Mouse (Mus musculus) ovary, postnatal 14 days (tissue): ENCODE measurements around the gene Adgrv1.

Source experiments
- DNase-seq: peaks from one replicate; pipeline ENCODE4 v3.0.0; 2022; ENCODE audit warnings: low spot score

The Adgrv1 gene

DNA sequence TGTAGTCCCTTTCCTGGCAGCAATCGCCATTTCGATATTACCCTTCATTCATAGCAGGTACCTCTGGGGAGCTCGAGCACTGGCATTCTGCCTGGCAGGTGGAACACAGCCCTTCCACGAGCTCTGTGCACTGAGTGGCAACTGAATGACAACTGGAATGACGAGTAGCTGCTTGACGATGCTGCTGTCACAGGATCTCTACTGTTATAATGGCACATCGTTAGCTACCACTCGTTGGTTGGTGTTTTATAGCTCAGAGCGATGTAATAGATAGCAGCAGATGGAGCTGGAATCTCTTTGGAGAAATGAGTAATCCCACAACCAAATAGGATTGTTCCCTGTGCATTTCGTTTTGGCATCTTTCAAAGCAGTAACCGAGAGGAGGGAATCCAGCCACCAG is 587.6 kb downstream of the Adgrv1 start:
- DNase-seq, result no peak
